Mouse (Mus musculus): Measurements from ENCODE around the gene Gm28305. TPM values are rescaled to one million over a fixed set of nuclear protein-coding genes. Genes with fewer than 3 reads are reported as not detected.

Gene Gm28305
- polyA plus RNA-seq, 1 experiment from 2014 or later: not detected

GRCm38 (mm10) chr9:104038266-104038665 is 2.2 kb upstream of the Gm28305 start:
- H3K4me1 ChIP-seq: peaks cover 7% of the 10 kb centered on the region
- H3K4me3 ChIP-seq: no peak overlapping the region
- no peak for DNase-seq (ENCODE audit: low spot score)
- no peaks in the 10 kb centered on the region for H3K27me3 ChIP-seq (replicated peaks; ENCODE audit: low read depth, poor library complexity, severe bottlenecking)
- no peaks in the 10 kb centered on the region for H3K9me3 ChIP-seq
- 91% methylated on average over 13 of the region's 13 CpGs for WGBS
- H3K36me3 ChIP-seq (replicated peaks): peaks cover 27% of the 10 kb centered on the region
- H3K27ac ChIP-seq (replicated peaks): no peak overlapping the region

- no peaks in the 10 kb centered on the region for H3K9me3 ChIP-seq
- H3K4me1 ChIP-seq: peaks cover 7% of the 10 kb centered on the region
- DNase-seq (ENCODE audit: low spot score): no peak
- H3K36me3 ChIP-seq (replicated peaks): peaks cover 25% of the 10 kb centered on the region
- WGBS: 89% methylated on average over 21 of the region's 21 CpGs
- no peaks in the 10 kb centered on the region for H3K27me3 ChIP-seq (replicated peaks; ENCODE audit: low read depth, poor library complexity, severe bottlenecking)
- no peak overlapping the region for H3K27ac ChIP-seq (replicated peaks)
- no peak overlapping the region for H3K4me3 ChIP-seq
Observed at GRCm38 (mm10) chr9:104039031-104039695, 1.3 kb upstream of the Gm28305 start.

- peaks cover 25% of the 10 kb centered on the region for H3K36me3 ChIP-seq (replicated peaks)
- H3K27me3 ChIP-seq (replicated peaks; ENCODE audit: low read depth, poor library complexity, severe bottlenecking): no peaks in the 10 kb centered on the region
- H3K27ac ChIP-seq (replicated peaks): no peak overlapping the region
- no peak overlapping the region for H3K4me3 ChIP-seq
- H3K4me1 ChIP-seq: peaks cover 7% of the 10 kb centered on the region
- 85% methylated on average over 4 of the region's 4 CpGs for WGBS
- DNase-seq (ENCODE audit: low spot score): no peak
- no peaks in the 10 kb centered on the region for H3K9me3 ChIP-seq
Observed at GRCm38 (mm10) chr9:104039742-104040141, 720 bp upstream of the Gm28305 start.

- 83% methylated on average over 4 of the region's 4 CpGs for WGBS
Observed at GRCm38 (mm10) chr9:104043676-104044075, 3.2 kb downstream of the Gm28305 start.

GRCm38 (mm10) chr9:104051028-104051427 is 10.6 kb downstream of the Gm28305 start:
- Histone ChIP-seq H3K4me3 (no peak overlapping the region), H3K27ac (replicated peaks) (no peak overlapping the region), H3K9me3 (no peaks in the 10 kb centered on the region), H3K36me3 (replicated peaks) (peaks cover 98% of the 10 kb centered on the region), H3K27me3 (replicated peaks; ENCODE audit: low read depth, poor library complexity, severe bottlenecking) (no peaks in the 10 kb centered on the region), H3K4me1 (no peaks in the 10 kb centered on the region)
- WGBS: 89% methylated on average over 6 of the region's 6 CpGs
- no peak for DNase-seq (ENCODE audit: low spot score)

More at GRCm38 (mm10) chr9:104043676-104044075, 3.2 kb downstream of the Gm28305 start:
- DNase-seq (ENCODE audit: low spot score): no peak
- H3K9me3 ChIP-seq: no peaks in the 10 kb centered on the region
- H3K36me3 ChIP-seq (replicated peaks): peaks cover 37% of the 10 kb centered on the region
- H3K4me1 ChIP-seq: no peaks in the 10 kb centered on the region
- no peaks in the 10 kb centered on the region for H3K27me3 ChIP-seq (replicated peaks; ENCODE audit: low read depth, poor library complexity, severe bottlenecking)
- no peak overlapping the region for H3K4me3 ChIP-seq
- no peak overlapping the region for H3K27ac ChIP-seq (replicated peaks)

GRCm38 (mm10) chr9:104062430-104063243 is 22.2 kb downstream of the Gm28305 start, which contains the start of gene Uba5:
TSS of gene Uba5 (minus strand) at chr9:104063134.
- no peaks in the 10 kb centered on the region for H3K27me3 ChIP-seq (replicated peaks; ENCODE audit: low read depth, poor library complexity, severe bottlenecking)
- H3K36me3 ChIP-seq (replicated peaks): peaks cover 26% of the 10 kb centered on the region
- DNase-seq (ENCODE audit: low spot score): peak; percentile 79
- no peaks in the 10 kb centered on the region for H3K9me3 ChIP-seq
- peak within 1 kb of the TSS; percentile 84 for H3K4me3 ChIP-seq
- peaks cover 17% of the 10 kb centered on the region for H3K4me1 ChIP-seq
- H3K27ac ChIP-seq (replicated peaks): peak within 1 kb of the TSS; percentile 93
- under 1% methylated on average over 59 of the region's 59 CpGs for WGBS

- Histone ChIP-seq H3K27ac (replicated peaks) (peak within 1 kb of the TSS; percentile 93), H3K9me3 (no peaks in the 10 kb centered on the region), H3K27me3 (replicated peaks; ENCODE audit: low read depth, poor library complexity, severe bottlenecking) (no peaks in the 10 kb centered on the region), H3K4me3 (peak within 1 kb of the TSS; percentile 84), H3K36me3 (replicated peaks) (peaks cover 18% of the 10 kb centered on the region), H3K4me1 (peaks cover 17% of the 10 kb centered on the region)
- WGBS: under 1% methylated on average over 30 of the region's 30 CpGs
- peak; percentile 90 for DNase-seq (ENCODE audit: low spot score)
Observed at GRCm38 (mm10) chr9:104063244-104063961, 22.9 kb downstream of the Gm28305 start, which contains the start of gene Acad11. TSS of gene Acad11 (plus strand) at chr9:104063377.

GRCm38 (mm10) chr9:104064571-104064970 is 24.1 kb downstream of the Gm28305 start:
- H3K27me3 ChIP-seq (replicated peaks; ENCODE audit: low read depth, poor library complexity, severe bottlenecking): no peaks in the 10 kb centered on the region
- 40% methylated on average over 1 of the region's 1 CpGs for WGBS
- H3K9me3 ChIP-seq: no peaks in the 10 kb centered on the region
- H3K4me3 ChIP-seq: no peak overlapping the region
- DNase-seq (ENCODE audit: low spot score): no peak
- no peak overlapping the region for H3K27ac ChIP-seq (replicated peaks)
- H3K36me3 ChIP-seq (replicated peaks): peaks cover 11% of the 10 kb centered on the region
- H3K4me1 ChIP-seq: peaks cover 17% of the 10 kb centered on the region

- Histone ChIP-seq H3K27ac (replicated peaks) (no peak overlapping the region), H3K36me3 (replicated peaks) (no peaks in the 10 kb centered on the region), H3K9me3 (no peaks in the 10 kb centered on the region), H3K27me3 (replicated peaks; ENCODE audit: low read depth, poor library complexity, severe bottlenecking) (no peaks in the 10 kb centered on the region), H3K4me3 (no peak overlapping the region), H3K4me1 (no peaks in the 10 kb centered on the region)
- WGBS: 83% methylated on average over 4 of the region's 4 CpGs
- no peak for DNase-seq (ENCODE audit: low spot score)
Observed at GRCm38 (mm10) chr9:104070241-104070640, 29.8 kb downstream of the Gm28305 start.

GRCm38 (mm10) chr9:104070863-104071604 is 30.6 kb downstream of the Gm28305 start:
- Histone ChIP-seq H3K9me3 (no peaks in the 10 kb centered on the region), H3K27ac (replicated peaks) (no peak overlapping the region), H3K36me3 (replicated peaks) (no peaks in the 10 kb centered on the region), H3K4me3 (no peak overlapping the region), H3K4me1 (no peaks in the 10 kb centered on the region), H3K27me3 (replicated peaks; ENCODE audit: low read depth, poor library complexity, severe bottlenecking) (no peaks in the 10 kb centered on the region)
- no peak for DNase-seq (ENCODE audit: low spot score)
- 82% methylated on average over 8 of the region's 8 CpGs for WGBS

GRCm38 (mm10) chr9:104075808-104076207 is 35.3 kb downstream of the Gm28305 start:
- no peaks in the 10 kb centered on the region for H3K9me3 ChIP-seq
- H3K27me3 ChIP-seq (replicated peaks; ENCODE audit: low read depth, poor library complexity, severe bottlenecking): no peaks in the 10 kb centered on the region
- 71% methylated on average over 2 of the region's 2 CpGs for WGBS
- no peaks in the 10 kb centered on the region for H3K36me3 ChIP-seq (replicated peaks)
- H3K27ac ChIP-seq (replicated peaks): no peak overlapping the region
- no peaks in the 10 kb centered on the region for H3K4me1 ChIP-seq
- no peak for DNase-seq (ENCODE audit: low spot score)
- H3K4me3 ChIP-seq: no peak overlapping the region

GRCm38 (mm10) chr9:104078780-104079179 is 38.3 kb downstream of the Gm28305 start:
- Histone ChIP-seq H3K9me3 (no peaks in the 10 kb centered on the region), H3K36me3 (replicated peaks) (no peaks in the 10 kb centered on the region), H3K4me3 (no peak overlapping the region), H3K4me1 (no peaks in the 10 kb centered on the region), H3K27ac (replicated peaks) (no peak overlapping the region), H3K27me3 (replicated peaks; ENCODE audit: low read depth, poor library complexity, severe bottlenecking) (no peaks in the 10 kb centered on the region)
- DNase-seq (ENCODE audit: low spot score): no peak
- 92% methylated on average over 1 of the region's 1 CpGs for WGBS
